Mouse (Mus musculus): Measurements from ENCODE around the gene Gm33815. TPM values are rescaled to one million over a fixed set of nuclear protein-coding genes. Genes with fewer than 3 reads are reported as not detected.
"Not testable (repeated sequence)": the region's sequence is repeated elsewhere in the genome, so short reads cannot be mapped to it uniquely, and the experiment has no call there.

Gene Gm33815
- polyA plus RNA-seq (2016; fragmentation: Nextera tagmentation; extraction: Ambion mirVana), result not detected in 2 replicates

DNA sequence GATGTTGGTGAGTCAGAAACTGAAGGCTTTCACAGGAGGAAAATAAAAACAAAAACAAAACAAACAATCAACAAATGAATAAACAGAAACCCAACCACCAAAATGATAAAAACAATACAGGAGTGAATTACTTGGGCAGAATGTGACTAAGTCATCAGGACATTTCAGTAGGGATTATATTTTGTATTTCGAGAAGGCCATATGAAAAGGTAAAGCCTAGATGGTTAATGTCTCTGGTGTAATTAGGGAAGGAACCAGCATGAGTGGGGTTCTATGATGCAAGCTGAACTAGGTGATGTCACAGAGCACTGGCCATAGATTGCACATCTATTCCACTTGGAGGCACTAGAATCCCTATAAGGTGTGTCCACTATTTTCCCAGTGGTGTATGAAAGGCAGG, at the start of gene Gm33815:
Gene Gm33815 (plus strand): TSS at position 301 of the 400 bp plus-strand sequence.
- ATAC-seq (ENCODE audit: low FRiP score, low read depth); H3K27ac ChIP-seq; H3K4me3 ChIP-seq; H3K4me1 ChIP-seq; H3K36me3 ChIP-seq; H3K9ac ChIP-seq; H3K27me3 ChIP-seq (replicated peaks); H3K9me3 ChIP-seq; H3K4me2 ChIP-seq (replicated peaks): not testable (repeated sequence)
- no CpG with 5 or more reads among the region's 1 CpGs for WGBS
